8 mouse cellular contexts compared by ENCODE assay signal in genomic region chr15:97849116-97849911, GRCm38 (mm10). TPM values are rescaled to one million over a fixed set of nuclear protein-coding genes. Genes with fewer than 3 reads are reported as not detected.
DNase-seq lines count a peak whose midpoint lies in the region; ATAC-seq lines count a peak whose summit lies in the region.

No protein-coding gene starts in this region.

- peak overlapping the region; percentile 35 for H3K9ac ChIP-seq in embryonic facial prominence, embryonic 11.5 days (replicated peaks; ENCODE audit: low read length)
- peak overlapping the region; percentile 41 for H3K9ac ChIP-seq in midbrain, embryonic 12.5 days (replicated peaks)

- H3K36me3 ChIP-seq in embryonic facial prominence, embryonic 11.5 days (replicated peaks; ENCODE audit: control insufficient read depth, insufficient read depth, low read depth, low read length) = no peaks in the 10 kb centered on the region
- H3K36me3 ChIP-seq in limb, embryonic 10.5 days = no peaks in the 10 kb centered on the region
- H3K36me3 ChIP-seq in midbrain, embryonic 12.5 days = no peaks in the 10 kb centered on the region

- peak overlapping the region; percentile 36 for H3K4me2 ChIP-seq in embryonic facial prominence, embryonic 11.5 days (ENCODE audit: low read depth, low read length)
- H3K4me2 ChIP-seq in midbrain, embryonic 12.5 days (replicated peaks) = peak overlapping the region; percentile 63

- no peaks in the 10 kb centered on the region for H3K9me3 ChIP-seq in embryonic facial prominence, embryonic 11.5 days (replicated peaks; ENCODE audit: control insufficient read depth, low read length)
- H3K9me3 ChIP-seq in limb, embryonic 10.5 days (replicated peaks) = no peaks in the 10 kb centered on the region
- H3K9me3 ChIP-seq in midbrain, embryonic 12.5 days = no peaks in the 10 kb centered on the region

- peak; percentile 64 for ATAC-seq in embryonic facial prominence, embryonic 11.5 days (replicated peaks; ENCODE audit: insufficient number of reproducible peaks, low FRiP score, low TSS enrichment, low read depth)
- peak; percentile 58; the same call in 1 of the 2 replicates for ATAC-seq in midbrain, embryonic 12.5 days (ENCODE audit: low FRiP score, low read depth)

- peak overlapping the region; percentile 19 for H3K4me3 ChIP-seq in embryonic facial prominence, embryonic 11.5 days (ENCODE audit: low read depth, low read length)
- peak overlapping the region; percentile 49 for H3K4me3 ChIP-seq in limb, embryonic 10.5 days
- H3K4me3 ChIP-seq in midbrain, embryonic 12.5 days = peak overlapping the region; percentile 37

- no peaks in the 10 kb centered on the region for H3K4me1 ChIP-seq in embryonic facial prominence, embryonic 11.5 days (ENCODE audit: control insufficient read depth, insufficient read depth, low read length)
- H3K4me1 ChIP-seq in limb, embryonic 10.5 days = peaks cover 9% of the 10 kb centered on the region
- no peaks in the 10 kb centered on the region for H3K4me1 ChIP-seq in midbrain, embryonic 12.5 days

- no peak overlapping the region for H3K27ac ChIP-seq in embryonic facial prominence, embryonic 11.5 days (replicated peaks; ENCODE audit: low read depth, low read length)
- 0 out of 2 replicates have a peak overlapping the region, but pooled peaks have one; percentile 56 for H3K27ac ChIP-seq in limb, embryonic 10.5 days
- H3K27ac ChIP-seq in midbrain, embryonic 12.5 days (replicated peaks) = no peak overlapping the region

- no peaks in the 10 kb centered on the region for H3K27me3 ChIP-seq in embryonic facial prominence, embryonic 11.5 days (ENCODE audit: control insufficient read depth, insufficient read depth, low read length)
- no peaks in the 10 kb centered on the region for H3K27me3 ChIP-seq in limb, embryonic 10.5 days (ENCODE audit: low read depth, poor library complexity, severe bottlenecking)
- no peaks in the 10 kb centered on the region; the same call in 1 of the 2 replicates for H3K27me3 ChIP-seq in midbrain, embryonic 12.5 days

- WGBS in embryonic facial prominence, embryonic 11.5 days = 7% methylated on average over 19 of the region's 19 CpGs
- 7% methylated on average over 19 of the region's 19 CpGs for WGBS in limb, embryonic 10.5 days
- 7% methylated on average over 19 of the region's 19 CpGs for WGBS in midbrain, embryonic 12.5 days

- DNase-seq in 3T3-L1 (ENCODE audit: low read depth, low spot score) = peak; percentile 98
- DNase-seq in adrenal gland, postnatal 14 days = peak; percentile 90
- peak; percentile 96 for DNase-seq in embryonic facial prominence, embryonic 11.5 days (ENCODE audit: low spot score)
- peak; percentile 91 to 94 for DNase-seq in heart, adult 18-20 months
- DNase-seq in kidney, adult 18-20 months = peak; percentile 89
- peak; percentile 86 for DNase-seq in limb, embryonic 10.5 days (ENCODE audit: low spot score)
- DNase-seq in spleen, adult 12 weeks (ENCODE audit: low spot score) = peak; percentile 80

RNA-seq across cellular contexts. Expression of gene Hdac7, which starts 5.0 kb away (rescaled TPM):
- total RNA-seq in adrenal gland, postnatal 14 days (2021) = 60.1 and 75.8 TPM in 2 replicates
- polyA plus RNA-seq in embryonic facial prominence, embryonic 11.5 days (2014; fragmentation: Nextera tagmentation; extraction: Ambion mirVana) = 17.0 and 20.3 TPM in 2 replicates
- 10 to 100 TPM; 19.3 to 26.3 TPM for total RNA-seq in heart, adult 18-20 months (2021)
- polyA plus RNA-seq in limb, embryonic 10.5 days (2016; fragmentation: Nextera tagmentation; extraction: Ambion mirVana) = 28.5 and 32.1 TPM in 2 replicates
- 24.8 and 29.9 TPM in 2 replicates for polyA plus RNA-seq in midbrain, embryonic 12.5 days (2016; fragmentation: Nextera tagmentation; extraction: Ambion mirVana)
